Mouse (Mus musculus) lung, adult 2 months (tissue): ENCODE results near the gene Trpm8. TPM values are rescaled to one million over a fixed set of nuclear protein-coding genes. Genes with fewer than 3 reads are reported as not detected.

Source experiments
- DNase-seq: peaks from one replicate; pipeline ENCODE4 v3.0.0; 2022
- H3K4me1 ChIP-seq: fragments of 200-500 bp; 2 replicates; pipeline ENCODE4 v1.6.1; 2011; ENCODE audit warnings: low read length; ENCODE audit not compliant: control insufficient read depth, insufficient read depth
- H3K4me3 ChIP-seq: fragments of 200-500 bp; replicated peaks from 2 replicates; pipeline ENCODE3; 2011; ENCODE audit warnings: low read depth, mild to moderate bottlenecking, control low read depth, low read length; ENCODE audit errors: extremely low read depth
- CTCF ChIP-seq: fragments of 200-500 bp; IDR thresholded peaks from 2 replicates; pipeline ENCODE4 v1.5.1; 2011; ENCODE audit warnings: mild to moderate bottlenecking, low read length, control low read depth; ENCODE audit not compliant: insufficient read depth
- POLR2A ChIP-seq: fragments of 200-500 bp; IDR thresholded peaks from 2 replicates; pipeline ENCODE4 v1.6.1; 2011; ENCODE audit warnings: low read depth, mild to moderate bottlenecking, control low read depth, low read length, borderline replicate concordance; ENCODE audit errors: extremely low read depth
- WGBS: fragments of 180-500 bp; shearing (Covaris S2); methylation state at CpG from one replicate; pipeline ENCODE4 v1.1.7; 2018; 5-methylcytosine and 5-hydroxymethylcytosine counted together
- polyA plus RNA-seq: library from polyadenylated mRNA; depleted of rRNA; stranded (reverse); fragments of >200 nt; gene quantifications from 2 replicates; pipeline ENCODE4 v1.2.3, GENCODE M21; 2012; rRNA removed

Gene Trpm8
- polyA plus RNA-seq, 1 experiment = not detected

GRCm38 (mm10) chr1:88431262-88431661 is 153.8 kb downstream of the Trpm8 start:
- TF ChIP-seq CTCF (no peak), POLR2A (no peak)
- H3K4me3 ChIP-seq = no peak overlapping the region
- DNase-seq = no peak
- no peaks in the 10 kb centered on the region for H3K4me1 ChIP-seq
- 83% methylated on average over 4 of the region's 4 CpGs for WGBS

DNA sequence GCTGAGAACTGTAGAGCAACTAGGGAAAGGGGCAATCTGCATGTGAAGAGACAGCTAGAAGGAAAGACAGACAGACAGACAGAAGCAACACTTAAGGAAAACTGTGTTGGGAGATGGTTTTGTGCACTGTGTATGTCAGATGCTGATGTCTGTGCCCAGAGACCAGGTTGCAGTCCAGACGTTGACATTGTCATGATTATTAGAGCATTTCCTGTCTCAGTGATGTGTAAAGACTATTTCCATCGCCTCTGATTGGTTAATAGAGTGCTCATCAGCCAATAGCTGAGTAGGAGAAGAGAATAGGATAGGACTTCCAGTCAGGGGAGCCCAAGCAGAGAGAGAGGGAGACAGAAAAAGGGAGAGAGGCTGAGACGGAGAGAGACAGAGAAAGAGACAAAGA is 155.1 kb downstream of the Trpm8 start:
- no peak for DNase-seq
- Histone ChIP-seq H3K4me3 (no peak overlapping the region), H3K4me1 (no peaks in the 10 kb centered on the region)
- 47% methylated on average over 3 of the region's 3 CpGs for WGBS
- TF ChIP-seq CTCF (no peak), POLR2A (no peak)

- WGBS = 49% methylated on average over 6 of the region's 6 CpGs
- H3K4me3 ChIP-seq = no peak overlapping the region
- no peaks in the 10 kb centered on the region; the same call in 1 of the 2 replicates for H3K4me1 ChIP-seq
- DNase-seq = no peak
- TF ChIP-seq CTCF (no peak), POLR2A (no peak)
These were observed 155.8 kb downstream of the Trpm8 start for GRCm38 (mm10) chr1:88433096-88433883.

DNA sequence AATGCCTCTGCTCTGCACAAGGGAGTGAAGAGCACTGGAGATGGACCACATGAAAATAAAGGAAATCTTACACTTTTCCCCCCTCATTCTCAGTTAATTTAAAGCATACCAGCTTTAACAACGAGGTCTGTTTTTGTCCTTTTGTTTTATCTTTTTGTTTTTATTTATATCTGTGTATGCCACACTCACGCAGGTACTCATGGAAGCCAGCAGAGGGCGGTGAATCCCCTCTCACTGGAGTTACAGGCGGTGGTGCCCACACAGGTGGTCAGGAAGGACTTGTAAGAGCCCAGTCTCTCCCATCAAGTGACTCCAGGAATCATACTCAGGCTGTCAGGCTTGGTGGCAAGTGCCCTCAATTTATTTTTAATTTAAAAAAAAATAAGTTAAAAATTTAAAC is 156.6 kb downstream of the Trpm8 start:
- TF ChIP-seq POLR2A = no peak
- TF ChIP-seq CTCF = peak; percentile 41
- 76% methylated on average over 4 of the region's 4 CpGs for WGBS
- H3K4me1 ChIP-seq = no peaks in the 10 kb centered on the region; the same call in 1 of the 2 replicates
- no peak for DNase-seq
- no peak overlapping the region for H3K4me3 ChIP-seq

DNA sequence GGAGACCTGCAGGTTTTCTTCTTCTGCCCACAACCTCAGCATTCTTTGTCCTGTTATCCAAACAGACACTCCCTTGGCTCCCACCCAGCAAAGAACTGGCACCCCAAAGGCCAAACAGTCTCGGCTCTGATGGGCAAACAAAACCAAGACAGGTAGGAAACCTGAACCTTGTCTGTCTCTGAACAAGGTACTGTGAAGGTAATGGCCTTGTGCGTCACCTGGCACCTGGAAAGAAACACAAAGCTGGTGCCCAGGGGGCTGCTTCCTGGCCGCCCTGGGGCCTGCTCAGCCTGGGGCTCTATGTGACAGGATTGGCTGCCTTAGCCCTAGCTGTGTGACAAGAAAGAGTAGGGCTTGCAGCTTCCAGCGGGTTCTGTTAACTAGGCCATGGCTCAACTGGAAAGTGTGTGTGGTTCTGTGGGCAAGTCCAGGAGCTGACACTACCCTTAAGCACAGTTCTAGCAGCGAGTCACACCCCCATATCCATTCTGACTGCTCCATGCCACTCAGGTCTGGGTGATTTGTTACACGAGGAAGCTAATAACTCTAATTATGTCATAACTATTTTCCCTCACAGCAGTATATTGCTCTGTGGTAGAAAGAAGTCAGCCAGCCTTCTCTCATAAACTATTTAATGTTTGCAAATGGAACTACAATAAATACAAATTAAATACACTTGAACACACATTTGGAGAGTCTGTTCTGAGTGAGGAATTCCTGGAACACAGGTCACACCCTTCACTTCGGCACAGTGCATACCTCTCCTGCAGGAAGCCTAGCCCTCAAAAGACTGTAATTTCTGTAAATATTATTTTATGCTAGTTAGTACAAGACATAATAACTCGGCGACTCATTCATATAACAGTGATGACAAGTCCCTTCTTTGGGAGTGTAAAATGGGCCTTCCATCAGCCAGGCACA is 160.0 kb downstream of the Trpm8 start:
- no peak for TF ChIP-seq POLR2A
- TF ChIP-seq CTCF = no peak
- H3K4me3 ChIP-seq = no peak overlapping the region
- peak; percentile 54 for DNase-seq
- 56% methylated on average over 9 of the region's 9 CpGs for WGBS
- no peaks in the 10 kb centered on the region; the same call in 1 of the 2 replicates for H3K4me1 ChIP-seq

Other genes with a start within 250 kb of the Trpm8 start
- gene Ugt1a10, start 222.3 kb upstream of the Trpm8 start, polyA plus RNA-seq = not detected in 2 replicates
- gene Ugt1a9, start 206.9 kb upstream of the Trpm8 start, polyA plus RNA-seq = 0.09 TPM in 1 of 2 replicates, not detected in the other
- not detected in 2 replicates for gene Ugt1a8, start 189.8 kb upstream of the Trpm8 start, polyA plus RNA-seq
- gene Ugt1a7c, start 182.6 kb upstream of the Trpm8 start, polyA plus RNA-seq = 4.8 and 6.1 TPM in 2 replicates
- gene Ugt1a6b, start 174.4 kb upstream of the Trpm8 start, polyA plus RNA-seq = 2.4 and 2.9 TPM in 2 replicates
- gene Ugt1a6a, start 142.9 kb upstream of the Trpm8 start, polyA plus RNA-seq = 34.5 and 45.3 TPM in 2 replicates
- 0.06 and 0.36 TPM in 2 replicates for gene Ugt1a5, start 111.6 kb upstream of the Trpm8 start, polyA plus RNA-seq
- gene Ugt1a2, start 77.1 kb upstream of the Trpm8 start, polyA plus RNA-seq = 0.11 and 0.12 TPM in 2 replicates
- gene Dnajb3, start 71.9 kb upstream of the Trpm8 start, polyA plus RNA-seq = 1.3 and 1.8 TPM in 2 replicates
- 0.11 and 1.3 TPM in 2 replicates for gene Ugt1a1, start 65.7 kb upstream of the Trpm8 start, polyA plus RNA-seq
- gene Mroh2a, start 50.7 kb upstream of the Trpm8 start, polyA plus RNA-seq = 0.17 and 0.20 TPM in 2 replicates
- 29.4 and 32.1 TPM in 2 replicates for gene Hjurp, start within 50 bp of the Trpm8 start, polyA plus RNA-seq
- 0.18 TPM in 1 of 2 replicates, not detected in the other for gene Spp2, start 129.3 kb downstream of the Trpm8 start, polyA plus RNA-seq
- gene Glrp1, start 232.4 kb downstream of the Trpm8 start, polyA plus RNA-seq = 0.11 TPM in 1 of 2 replicates, not detected in the other